Mouse (Mus musculus): ENCODE measurements at regions not wholly inside any gene's neighbourhood (a gene's known extent, or its start where the extent isn't known, plus 50 kb on each side); places are given as distances from the start of the nearest gene placed in this dataset.

DNA sequence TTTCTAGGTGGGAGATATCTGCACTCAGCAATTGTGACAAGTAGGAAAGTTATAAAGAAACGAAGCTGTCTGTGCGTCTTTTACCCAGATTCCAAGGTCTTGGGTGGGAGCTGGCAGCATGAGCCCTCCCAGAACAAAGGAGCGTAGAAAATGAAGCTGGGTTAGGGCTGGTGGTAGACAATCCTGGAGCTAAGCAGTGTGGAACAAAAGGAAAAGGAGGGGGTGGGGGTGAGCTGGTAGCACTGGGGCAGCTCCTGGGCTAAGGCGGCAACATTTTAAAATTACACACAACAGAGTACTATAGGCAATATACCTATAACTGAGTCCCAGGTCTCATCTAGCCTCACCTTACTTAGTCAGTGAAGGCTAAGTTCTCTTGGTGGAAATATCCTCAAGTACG, 235.6 kb upstream of the Cited2 start:
- in situ Hi-C loops (cut with MboI; ENCODE audit: low pct_unique_long_range_greater_than_20kb in 1 of 2, low sequenced_read_pairs in 2 of 2, unreplicated experiment in 1 of 2), result no loop called here

DNA sequence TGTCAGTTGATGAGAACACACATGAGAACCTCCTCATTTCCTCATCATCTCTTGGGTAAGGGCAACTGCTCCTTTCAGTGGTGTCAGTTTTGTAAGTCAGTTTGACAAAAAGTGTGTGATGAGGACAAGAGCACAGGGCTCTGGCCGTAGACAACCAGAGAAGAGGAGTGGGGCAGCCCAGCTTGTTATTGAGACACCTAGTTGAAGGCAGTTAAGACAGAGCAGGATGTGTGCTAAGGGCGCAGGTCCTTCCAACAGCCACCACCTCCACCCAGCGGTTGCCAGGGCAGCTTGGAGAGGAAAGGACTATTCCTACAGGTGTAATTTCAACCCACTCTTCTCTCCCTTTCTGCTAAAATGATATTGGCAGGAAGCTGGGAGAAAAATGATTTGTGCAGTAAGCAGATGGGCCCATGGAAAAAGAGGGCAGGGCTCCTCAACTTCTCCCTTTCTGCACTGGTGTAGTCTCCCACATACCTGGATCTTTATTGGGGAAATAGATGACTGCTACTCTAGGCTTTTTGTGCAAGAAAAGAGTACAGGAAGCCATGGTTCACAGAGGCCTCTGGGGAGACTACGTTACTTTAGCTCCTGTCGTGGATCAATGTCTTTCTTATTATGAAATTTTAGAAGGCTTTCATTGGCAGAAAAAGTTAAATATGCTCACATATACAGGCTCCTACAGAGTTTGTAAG, 231.3 kb upstream of the Cited2 start:
- in situ Hi-C loops (cut with MboI; ENCODE audit: low pct_unique_long_range_greater_than_20kb in 1 of 2, low sequenced_read_pairs in 2 of 2, unreplicated experiment in 1 of 2), result no loop called here

DNA sequence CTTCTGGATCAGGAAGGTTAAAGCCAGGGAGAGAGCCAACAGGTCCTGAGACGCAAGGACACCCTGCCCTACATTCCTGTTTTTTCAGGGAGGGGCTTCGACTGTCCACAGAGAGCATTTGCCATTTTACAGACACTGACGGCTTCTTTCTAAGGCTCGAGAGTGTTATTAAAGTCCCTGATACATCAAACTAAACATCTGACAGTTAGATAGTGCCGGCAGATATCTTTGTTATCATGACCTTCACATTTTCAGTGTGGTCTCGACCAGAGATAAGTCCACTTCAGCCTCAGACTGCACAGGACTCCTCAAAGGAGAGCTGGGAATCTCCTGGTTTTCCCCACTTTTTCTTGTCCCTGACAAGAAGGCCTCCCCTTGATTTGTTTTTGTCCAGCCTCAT, 229.9 kb upstream of the Cited2 start:
- in situ Hi-C loops (cut with MboI; ENCODE audit: low pct_unique_long_range_greater_than_20kb in 1 of 2, low sequenced_read_pairs in 2 of 2, unreplicated experiment in 1 of 2), result no loop called here

DNA sequence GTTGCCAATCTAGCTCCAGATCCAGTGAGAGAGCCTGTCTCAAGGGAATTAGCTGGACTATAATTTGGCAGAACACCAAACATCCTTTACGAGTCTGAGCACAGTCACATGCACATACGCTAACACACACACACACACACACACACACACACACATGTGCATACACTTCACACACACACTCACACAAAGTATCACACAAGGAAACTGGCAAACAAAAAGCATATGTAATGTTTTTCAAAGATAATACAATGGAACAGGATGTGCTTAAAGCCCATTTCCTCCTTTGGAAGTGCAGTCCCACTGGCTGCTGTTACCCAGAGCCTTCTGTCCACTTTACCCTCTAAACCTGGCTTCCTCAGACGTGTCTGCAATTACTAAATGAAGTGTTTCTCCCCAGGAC, 226.2 kb upstream of the Cited2 start:
- in situ Hi-C loops (cut with MboI; ENCODE audit: low pct_unique_long_range_greater_than_20kb in 1 of 2, low sequenced_read_pairs in 2 of 2, unreplicated experiment in 1 of 2), result no loop called here

DNA sequence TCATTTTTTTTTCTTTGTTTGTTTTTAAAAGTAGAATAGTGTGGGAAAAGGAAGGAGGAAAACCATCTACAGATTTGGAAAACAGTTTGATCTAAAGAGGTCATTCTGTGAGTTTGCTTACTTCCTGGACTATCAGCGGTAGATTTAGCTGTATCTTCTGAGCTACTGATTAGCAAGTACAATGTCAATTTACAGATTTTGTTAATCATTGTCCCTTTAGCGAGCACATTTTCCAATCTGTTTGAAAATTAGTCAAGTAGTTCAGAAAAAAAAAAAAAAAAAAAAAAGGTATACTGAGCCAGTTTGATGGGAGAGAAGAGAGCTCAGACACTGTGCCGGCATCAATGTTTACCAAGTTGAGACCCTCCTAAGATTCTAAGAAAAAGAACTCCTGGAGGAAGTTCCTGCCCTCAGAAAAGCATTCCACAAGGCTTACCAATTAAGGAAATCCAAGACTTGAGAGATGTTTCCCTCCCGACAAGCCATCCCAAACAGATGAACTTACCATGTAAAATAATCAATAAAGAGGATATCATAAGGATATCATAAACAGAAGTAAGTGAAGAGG, 212.3 kb upstream of the Cited2 start:
- in situ Hi-C loops (cut with MboI; ENCODE audit: low pct_unique_long_range_greater_than_20kb in 1 of 2, low sequenced_read_pairs in 2 of 2, unreplicated experiment in 1 of 2), result no loop called here

DNA sequence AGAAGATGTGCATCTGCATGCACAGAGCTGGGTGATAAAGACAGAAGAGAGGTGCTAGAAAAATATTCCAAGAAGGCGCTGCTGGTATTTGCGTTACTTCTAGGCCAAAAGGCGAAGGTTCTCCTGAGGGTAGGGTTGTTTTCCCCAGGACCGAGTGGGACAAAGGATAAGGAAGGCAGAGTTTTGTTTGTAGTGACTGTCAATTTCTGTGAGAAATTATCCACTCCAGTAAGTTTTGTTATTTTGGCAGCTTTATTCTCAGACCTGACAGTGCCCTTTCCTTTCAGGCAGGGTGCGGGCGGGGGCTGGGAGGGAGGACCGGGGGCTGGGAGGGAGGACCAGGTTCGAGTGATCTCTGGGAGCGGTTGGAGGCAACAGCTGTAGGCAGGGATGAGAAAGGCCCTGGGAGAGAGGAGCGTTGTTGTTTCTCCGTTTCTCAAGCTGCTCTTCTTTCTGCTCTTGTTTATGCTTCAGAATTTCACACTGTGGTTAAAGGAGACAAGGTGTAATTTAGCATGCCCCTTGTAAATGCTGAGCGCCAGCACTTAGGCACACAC, 211.2 kb upstream of the Cited2 start:
- in situ Hi-C loops (cut with MboI; ENCODE audit: low pct_unique_long_range_greater_than_20kb in 1 of 2, low sequenced_read_pairs in 2 of 2, unreplicated experiment in 1 of 2), result no loop called here

DNA sequence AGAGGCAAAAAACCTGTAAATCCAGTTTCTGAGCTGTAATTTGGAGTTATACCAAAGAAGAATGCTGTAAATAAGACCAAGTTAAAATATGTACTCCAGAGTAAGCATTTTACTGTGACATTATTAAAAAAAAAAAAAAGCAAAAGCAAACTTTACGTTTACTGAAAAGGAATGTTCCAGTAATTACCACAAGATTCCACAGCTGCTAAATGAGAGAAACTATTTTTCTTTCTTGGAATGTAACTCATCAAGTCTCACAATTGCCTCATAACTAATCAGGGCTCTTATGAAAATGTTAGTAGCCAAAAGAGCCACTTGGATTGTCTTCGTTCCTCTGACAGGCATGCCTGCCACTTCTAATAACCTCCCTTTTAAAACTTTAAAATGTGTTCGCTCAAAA, 210.5 kb upstream of the Cited2 start:
- in situ Hi-C loops (cut with MboI; ENCODE audit: low pct_unique_long_range_greater_than_20kb in 1 of 2, low sequenced_read_pairs in 2 of 2, unreplicated experiment in 1 of 2), result no loop called here

DNA sequence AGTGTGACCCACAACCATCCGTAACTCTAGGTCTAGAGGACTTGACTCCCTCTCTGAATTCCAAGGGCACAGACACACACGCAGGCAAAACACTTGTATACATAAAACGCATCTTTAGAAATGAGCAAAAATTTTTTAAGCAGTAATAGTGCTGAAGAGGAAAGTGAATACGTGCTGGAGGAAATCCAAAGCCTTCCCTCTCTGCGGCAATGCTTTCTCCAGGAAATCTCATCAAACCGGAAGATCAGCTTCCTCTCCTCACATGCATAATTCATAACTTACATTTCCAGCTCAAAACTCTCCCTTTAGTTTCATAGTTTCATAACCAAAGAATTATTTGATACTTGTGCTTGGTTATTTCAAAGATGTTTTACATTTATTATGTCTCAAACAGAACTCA, 209.3 kb upstream of the Cited2 start:
- in situ Hi-C loops (cut with MboI; ENCODE audit: low pct_unique_long_range_greater_than_20kb in 1 of 2, low sequenced_read_pairs in 2 of 2, unreplicated experiment in 1 of 2), result no loop called here

DNA sequence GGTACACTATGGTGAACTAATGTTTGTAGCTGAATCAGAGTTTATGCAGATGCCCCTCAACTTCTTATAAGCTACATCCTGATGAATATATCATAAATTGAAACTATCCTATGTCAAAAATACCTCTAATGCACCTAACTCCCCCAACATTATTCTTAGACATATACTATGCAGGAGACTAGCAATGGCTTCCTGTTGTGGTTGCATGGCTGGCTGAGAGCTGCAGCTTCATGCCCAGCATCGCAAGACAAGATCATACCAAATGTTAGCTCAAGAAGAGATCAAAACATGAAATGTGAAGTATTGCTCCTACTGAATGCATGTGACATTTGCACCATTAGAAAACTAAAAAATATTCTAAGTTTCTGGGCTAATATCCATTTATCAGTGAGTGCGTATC, 206.9 kb upstream of the Cited2 start:
- in situ Hi-C loops (cut with MboI; ENCODE audit: low pct_unique_long_range_greater_than_20kb in 1 of 2, low sequenced_read_pairs in 2 of 2, unreplicated experiment in 1 of 2), result no loop called here

DNA sequence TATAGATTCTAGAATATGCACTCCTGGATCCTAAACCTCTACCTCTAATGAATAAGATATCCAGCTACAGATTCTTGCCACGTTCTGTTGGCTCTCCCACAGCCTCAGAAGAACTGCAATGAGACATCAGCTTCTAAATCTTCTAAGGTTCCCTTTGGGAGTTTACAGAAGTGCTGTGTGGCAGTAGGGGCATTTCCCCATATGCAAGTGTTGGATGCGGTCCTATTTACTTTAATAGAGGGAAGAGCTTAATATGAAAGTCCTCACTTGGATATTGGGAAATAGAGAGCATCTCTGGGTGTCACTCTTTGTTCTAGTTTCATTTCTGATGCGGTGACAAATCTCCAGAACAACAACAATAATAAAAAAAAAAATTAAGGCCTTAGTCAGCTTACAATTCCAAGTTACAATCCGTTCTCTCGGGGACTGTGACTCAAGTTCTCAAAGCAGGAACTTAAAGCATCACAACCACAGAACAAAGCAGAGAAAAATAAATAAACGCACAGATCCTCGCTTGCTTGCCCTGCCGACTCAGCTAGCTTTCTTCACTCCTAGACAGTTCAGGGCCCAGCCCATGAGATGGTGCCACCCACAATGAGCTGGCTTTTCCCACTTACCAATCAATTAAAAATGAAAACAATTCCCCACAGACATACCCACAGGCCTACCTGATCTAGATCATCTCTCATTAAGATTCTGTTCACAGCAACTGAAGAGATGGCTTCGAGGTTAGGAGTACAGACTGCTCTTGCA, 204.4 kb upstream of the Cited2 start:
- in situ Hi-C loops (cut with MboI; ENCODE audit: low pct_unique_long_range_greater_than_20kb in 1 of 2, low sequenced_read_pairs in 2 of 2, unreplicated experiment in 1 of 2), result no loop called here

DNA sequence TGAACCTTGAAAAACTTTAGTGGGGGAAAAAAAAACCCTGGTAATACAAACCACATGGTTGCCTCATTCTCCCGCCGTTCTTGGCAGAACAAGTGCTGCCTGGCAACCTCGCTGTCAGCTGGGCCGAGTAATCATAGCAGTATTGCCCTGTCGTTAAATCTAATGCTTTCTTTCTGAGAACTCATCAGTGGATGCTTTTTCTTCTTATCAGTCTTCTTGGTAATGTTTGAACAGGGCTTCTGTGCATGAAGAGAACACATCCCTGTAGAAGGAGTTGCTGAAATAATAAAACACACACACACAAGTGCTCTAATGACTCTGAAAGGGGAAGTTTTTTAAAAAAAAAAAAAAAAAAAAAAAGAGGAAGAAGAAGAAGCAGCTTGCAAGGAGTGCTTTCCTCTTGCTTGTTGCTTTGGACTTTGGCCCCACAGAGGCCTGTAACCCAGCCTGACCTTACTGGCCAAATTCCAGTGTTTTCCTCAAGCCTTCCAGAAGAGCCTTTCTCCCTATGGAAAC, 200.9 kb upstream of the Cited2 start:
- in situ Hi-C loops (cut with MboI; ENCODE audit: low pct_unique_long_range_greater_than_20kb in 1 of 2, low sequenced_read_pairs in 2 of 2, unreplicated experiment in 1 of 2), result no loop called here

DNA sequence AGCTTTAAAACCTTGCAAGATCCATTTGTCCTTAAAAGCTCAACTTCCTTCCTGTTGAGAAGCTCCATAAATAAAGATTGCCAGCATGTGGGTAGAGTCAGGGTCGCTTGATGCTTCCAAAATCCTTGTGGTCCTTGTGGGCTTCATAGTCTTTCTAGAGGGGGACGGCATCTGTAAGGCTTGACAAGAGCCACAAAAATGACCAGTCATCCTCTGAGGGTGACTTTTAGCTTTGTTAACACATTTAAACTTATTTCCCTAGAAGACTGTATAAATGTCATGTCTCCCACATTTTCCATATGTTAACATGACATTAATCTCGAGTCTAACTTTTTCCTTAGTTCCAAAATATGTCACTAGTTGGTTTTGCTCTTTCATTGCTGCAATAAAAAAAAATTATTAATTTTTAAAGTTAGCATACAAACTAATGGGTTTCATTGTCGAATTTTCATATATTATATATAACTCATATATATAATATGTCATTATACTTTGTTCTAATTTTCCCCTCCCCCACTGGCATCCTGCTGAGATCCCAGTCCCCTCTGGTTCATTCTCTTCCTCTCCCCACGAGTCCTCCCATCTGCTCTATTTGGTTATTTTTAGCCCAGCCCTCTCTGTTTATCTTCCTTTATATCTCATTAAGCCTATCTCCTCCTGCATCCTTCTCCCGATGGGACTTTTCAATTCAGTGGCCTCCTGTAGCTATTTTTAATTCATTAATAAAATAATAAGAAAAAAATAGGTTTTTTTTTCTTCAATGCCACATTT, 199.3 kb upstream of the Cited2 start:
- in situ Hi-C loops (cut with MboI; ENCODE audit: low pct_unique_long_range_greater_than_20kb in 1 of 2, low sequenced_read_pairs in 2 of 2, unreplicated experiment in 1 of 2), result no loop called here

DNA sequence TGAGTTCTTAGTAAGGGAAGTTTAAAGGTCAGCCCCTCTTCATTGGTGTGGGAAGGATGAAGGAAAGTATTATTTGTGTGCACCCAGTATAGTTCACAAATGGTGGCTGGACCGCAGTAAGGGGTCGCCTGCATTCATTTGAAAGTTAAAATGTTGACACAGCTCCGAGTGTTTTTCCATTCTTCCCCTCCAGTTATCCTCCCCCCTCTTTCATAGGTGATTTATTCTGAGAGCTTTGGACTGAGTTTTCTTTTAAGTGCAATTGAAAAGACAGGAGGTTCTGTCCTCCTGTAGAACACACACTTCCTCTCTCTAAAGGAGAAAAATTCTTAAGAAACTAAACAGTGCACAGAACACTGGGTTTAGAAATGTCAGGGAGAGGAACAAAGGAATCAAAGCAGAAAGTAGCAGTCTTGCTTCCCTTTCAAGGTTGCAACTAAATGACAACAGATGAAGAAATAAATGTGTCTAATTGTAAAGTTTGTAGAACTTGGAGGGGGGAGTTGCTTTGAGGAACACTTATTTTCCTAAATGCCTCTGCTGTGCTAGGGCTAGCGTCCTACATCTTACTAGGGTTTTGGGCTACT, 195.8 kb upstream of the Cited2 start:
- in situ Hi-C loops (cut with MboI; ENCODE audit: low pct_unique_long_range_greater_than_20kb in 1 of 2, low sequenced_read_pairs in 2 of 2, unreplicated experiment in 1 of 2), result no loop called here

DNA sequence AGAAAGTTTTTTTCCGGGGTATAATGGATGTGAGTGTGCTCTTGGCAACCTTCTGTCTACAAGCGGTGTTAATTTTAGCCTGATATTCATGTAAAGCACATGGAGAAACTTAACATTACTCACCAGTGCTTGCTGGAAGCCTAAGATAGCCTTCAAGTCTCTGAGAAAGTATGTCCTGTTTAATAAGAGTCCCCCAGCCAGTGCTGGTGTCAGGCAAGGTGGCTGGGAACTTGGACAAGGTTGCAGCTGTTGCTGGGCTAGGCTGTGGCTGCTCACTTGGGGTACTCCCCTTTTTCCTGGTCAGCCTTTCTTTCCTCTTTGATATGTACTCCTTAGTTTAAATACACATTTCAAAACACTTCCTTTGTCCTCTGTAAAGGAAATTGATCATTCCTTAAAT, 194.9 kb upstream of the Cited2 start:
- in situ Hi-C loops (cut with MboI; ENCODE audit: low pct_unique_long_range_greater_than_20kb in 1 of 2, low sequenced_read_pairs in 2 of 2, unreplicated experiment in 1 of 2), result no loop called here

DNA sequence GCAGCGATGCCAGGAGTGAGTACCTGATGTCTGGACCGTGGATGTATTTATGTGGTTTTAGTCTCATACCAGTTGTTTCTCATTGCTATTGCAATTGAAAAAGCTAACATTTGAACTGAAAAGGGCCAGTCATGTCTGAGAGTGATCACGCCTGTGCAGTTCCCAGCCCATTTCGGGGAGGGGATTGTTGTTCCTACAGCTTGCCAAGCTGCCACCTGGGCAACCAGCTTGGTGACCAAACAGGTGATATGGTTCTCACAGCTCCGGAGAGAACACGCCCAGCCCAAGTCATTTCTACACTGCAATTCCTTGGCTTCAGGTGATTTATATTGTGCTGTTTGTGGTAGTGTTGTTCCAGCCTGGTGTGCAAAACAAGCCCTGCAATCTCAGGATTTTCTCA, 194.2 kb upstream of the Cited2 start:
- in situ Hi-C loops (cut with MboI; ENCODE audit: low pct_unique_long_range_greater_than_20kb in 1 of 2, low sequenced_read_pairs in 2 of 2, unreplicated experiment in 1 of 2), result no loop called here

DNA sequence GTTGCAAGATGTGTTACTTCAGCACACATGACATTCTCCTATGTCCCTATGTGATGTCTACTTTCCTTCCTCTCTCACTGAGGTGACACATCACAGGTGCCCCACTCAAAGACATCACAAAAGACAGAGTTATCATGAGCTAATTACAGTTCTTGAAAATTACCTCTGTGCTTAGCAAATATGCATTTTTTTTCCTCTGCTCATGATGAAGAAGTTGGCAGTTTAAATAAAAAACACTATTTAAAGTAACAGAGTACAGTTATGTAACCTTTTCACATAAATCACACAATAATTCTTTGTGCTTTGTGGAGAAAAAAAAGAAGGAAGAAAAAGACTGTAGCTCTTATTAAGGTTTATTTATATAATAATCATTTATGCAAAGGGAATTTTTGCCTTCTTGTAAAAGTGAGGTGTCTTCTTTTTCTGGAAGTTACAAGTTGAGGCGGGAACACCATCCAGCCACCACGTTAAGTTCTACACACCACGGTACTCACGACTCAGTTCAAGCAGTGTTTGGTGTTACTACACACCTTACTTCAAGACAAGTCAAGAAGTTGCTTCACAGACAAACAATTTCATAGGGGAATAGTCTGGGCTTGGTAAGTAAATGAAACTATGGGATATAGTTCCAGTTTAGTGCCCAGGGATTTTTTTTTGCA, 193.0 kb upstream of the Cited2 start:
- in situ Hi-C loops (cut with MboI; ENCODE audit: low pct_unique_long_range_greater_than_20kb in 1 of 2, low sequenced_read_pairs in 2 of 2, unreplicated experiment in 1 of 2), result no loop called here

DNA sequence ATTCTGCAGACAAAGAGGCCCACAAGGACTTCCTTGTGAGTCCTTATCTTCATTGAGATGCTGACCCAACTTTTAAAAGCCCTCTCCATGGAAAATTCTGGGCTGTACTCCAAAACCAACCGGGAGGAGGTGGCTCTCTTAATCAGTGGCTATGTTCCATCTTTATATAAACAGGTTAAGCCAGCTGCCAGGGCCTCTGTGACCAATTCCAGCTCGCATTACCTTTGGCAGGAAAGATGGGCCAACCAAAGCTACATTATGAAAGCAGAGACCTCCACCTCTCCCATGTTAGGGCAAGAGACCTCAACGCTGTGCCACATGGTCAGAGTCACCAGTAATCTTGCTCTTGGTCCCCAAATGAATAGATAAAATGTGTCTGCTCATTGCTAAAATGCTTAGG, 192.0 kb upstream of the Cited2 start:
- in situ Hi-C loops (cut with MboI; ENCODE audit: low pct_unique_long_range_greater_than_20kb in 1 of 2, low sequenced_read_pairs in 2 of 2, unreplicated experiment in 1 of 2), result no loop called here

DNA sequence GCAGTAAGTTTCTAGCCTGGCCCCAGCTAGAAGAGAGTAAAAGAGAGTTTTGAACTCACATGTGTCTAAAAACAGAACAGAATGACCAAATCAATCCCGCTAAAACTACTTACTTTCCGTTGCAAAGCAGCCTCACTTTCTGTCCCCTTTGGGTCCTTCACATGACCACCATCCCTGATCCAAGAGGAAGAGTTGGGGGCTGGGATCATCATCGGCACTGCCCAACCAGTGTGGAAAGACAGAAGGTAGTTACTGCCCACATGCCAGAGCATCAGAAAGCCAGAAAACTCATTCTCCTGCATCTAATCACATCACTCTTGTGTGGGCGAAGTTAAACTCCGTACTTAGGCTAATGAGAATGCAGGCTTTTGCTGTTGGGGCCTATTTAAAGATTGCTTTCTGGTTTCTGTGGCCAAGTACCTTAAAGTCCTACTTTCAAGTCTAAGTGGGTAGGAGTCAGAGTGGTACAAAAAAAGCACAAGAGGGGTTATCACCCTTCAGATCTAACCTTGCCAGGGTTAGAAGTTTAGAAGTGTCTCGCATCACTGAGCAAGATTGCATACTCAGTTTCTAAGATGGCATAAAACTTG, 184.0 kb upstream of the Cited2 start:
- in situ Hi-C loops (cut with MboI; ENCODE audit: low pct_unique_long_range_greater_than_20kb in 1 of 2, low sequenced_read_pairs in 2 of 2, unreplicated experiment in 1 of 2), result no loop called here

All from mouse embryonic stem cell (cell line).